Mouse (Mus musculus) brain, embryonic 14.5 days (tissue): Measurements from ENCODE around the gene Chrdl2. TPM values are rescaled to one million over a fixed set of nuclear protein-coding genes. Genes with fewer than 3 reads are reported as not detected.
A peak's percentile ranks its signal among the peaks of the same experiment; 100 is the strongest.

Experiments used
- DNase-seq: peaks from one replicate; pipeline ENCODE4 v3.0.0-alpha.2; 2011; ENCODE audit warnings: low read depth
- CTCF ChIP-seq: fragments of 200-500 bp; IDR thresholded peaks from 2 replicates; pipeline ENCODE4 v1.5.1; 2012; ENCODE audit warnings: inconsistent platforms, mild to moderate bottlenecking, moderate library complexity, borderline replicate concordance; ENCODE audit not compliant: insufficient read depth, insufficient read length; ENCODE audit errors: extremely low read depth
- POLR2A ChIP-seq: fragments of 200-500 bp; IDR thresholded peaks from 2 replicates; pipeline ENCODE4 v1.6.1; 2012; ENCODE audit warnings: mild to moderate bottlenecking, inconsistent platforms, borderline replicate concordance; ENCODE audit not compliant: poor library complexity, insufficient read depth, insufficient read length, severe bottlenecking; ENCODE audit errors: extremely low read depth
- polyA plus RNA-seq: library from polyadenylated mRNA; depleted of rRNA; stranded (reverse); fragments of >200 nt; gene quantifications from 2 replicates; pipeline ENCODE4 v1.2.3, GENCODE M21; 2012

Gene Chrdl2
- polyA plus RNA-seq, 1 experiment: 0.21 TPM

- no peak for TF ChIP-seq POLR2A
- no peak for TF ChIP-seq CTCF
Measured at GRCm38 (mm10) chr7:99974208-99974970, 31.6 kb upstream of the Chrdl2 start.

DNA sequence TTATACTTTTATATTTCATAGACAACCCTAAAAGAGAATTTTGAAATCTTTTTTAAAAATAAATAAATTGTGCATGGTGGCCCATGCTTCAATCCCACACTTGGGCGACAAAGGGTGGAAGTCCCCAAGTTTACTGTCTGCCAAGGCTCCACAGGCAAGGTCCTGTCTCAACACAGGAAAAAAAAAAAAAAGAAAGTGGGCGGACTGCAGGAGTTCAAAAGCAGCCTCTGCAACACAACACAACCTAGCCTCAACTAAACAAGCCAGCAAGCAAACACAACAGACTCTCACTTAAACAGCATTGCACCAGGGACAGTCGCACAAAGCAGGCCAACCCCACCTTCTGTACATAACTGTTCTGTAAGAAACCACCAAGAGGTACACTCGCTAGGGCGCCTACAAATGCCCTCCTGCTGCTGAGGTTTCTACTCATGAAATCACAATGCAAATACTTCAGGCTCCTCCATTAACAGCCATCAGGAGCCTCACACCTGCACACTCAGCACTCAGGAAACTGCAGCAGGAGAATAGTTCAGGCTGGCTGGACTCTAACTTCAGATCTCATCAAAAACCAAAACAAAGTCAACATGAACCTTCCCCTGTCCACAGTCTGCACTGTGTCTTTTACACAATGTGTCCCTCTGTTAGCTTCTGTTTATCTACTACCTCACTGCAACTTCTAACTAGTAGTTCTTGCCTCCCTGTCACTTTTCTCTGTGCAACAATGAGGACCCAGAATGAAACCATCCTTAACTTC lies 30.0 kb upstream of the Chrdl2 start:
- no peak for DNase-seq
- TF ChIP-seq POLR2A (no peak), CTCF (no peak)

More at GRCm38 (mm10) chr7:99974208-99974970, 31.6 kb upstream of the Chrdl2 start:
- DNase-seq: no peak

GRCm38 (mm10) chr7:99978041-99978440 lies 27.9 kb upstream of the Chrdl2 start:
- DNase-seq: no peak
- TF ChIP-seq POLR2A (no peak), CTCF (no peak)

GRCm38 (mm10) chr7:99979081-99979480 lies 26.9 kb upstream of the Chrdl2 start:
- TF ChIP-seq CTCF: no peak
- TF ChIP-seq POLR2A: no peak
- peak; percentile 16 for DNase-seq

- DNase-seq: peak; percentile 72
- TF ChIP-seq CTCF: no peak
Measured at GRCm38 (mm10) chr7:99979546-99980131, 26.3 kb upstream of the Chrdl2 start.

DNA sequence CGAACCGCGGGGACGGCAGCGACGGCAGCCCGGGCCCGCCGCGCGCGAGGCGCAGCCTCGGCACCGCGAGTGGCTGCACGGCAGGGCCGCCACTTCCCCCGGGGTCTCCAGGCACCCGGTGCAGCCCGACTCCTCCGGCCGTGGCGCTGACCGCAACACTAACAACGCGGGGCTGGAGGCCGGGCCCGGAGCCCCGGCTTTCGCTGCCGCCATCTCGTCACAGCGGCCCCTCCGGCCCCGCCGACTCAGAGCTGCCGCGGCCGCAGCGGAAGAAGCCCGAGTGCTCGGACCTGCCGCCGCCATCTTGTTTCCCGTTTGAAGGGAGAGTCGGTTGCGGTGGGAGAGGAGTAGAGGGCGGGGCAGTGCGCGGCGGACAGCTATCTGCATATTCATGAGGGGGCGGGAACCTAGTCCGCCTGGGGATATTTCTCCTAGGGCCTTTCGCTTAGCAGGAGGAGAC lies 25.8 kb upstream of the Chrdl2 start, which contains the start of gene Rnf169:
Rnf169 (minus strand) TSS at position 317 of the 460 bp plus-strand sequence.
- TF ChIP-seq CTCF: no peak
- TF ChIP-seq POLR2A: peak; percentile 88

DNA sequence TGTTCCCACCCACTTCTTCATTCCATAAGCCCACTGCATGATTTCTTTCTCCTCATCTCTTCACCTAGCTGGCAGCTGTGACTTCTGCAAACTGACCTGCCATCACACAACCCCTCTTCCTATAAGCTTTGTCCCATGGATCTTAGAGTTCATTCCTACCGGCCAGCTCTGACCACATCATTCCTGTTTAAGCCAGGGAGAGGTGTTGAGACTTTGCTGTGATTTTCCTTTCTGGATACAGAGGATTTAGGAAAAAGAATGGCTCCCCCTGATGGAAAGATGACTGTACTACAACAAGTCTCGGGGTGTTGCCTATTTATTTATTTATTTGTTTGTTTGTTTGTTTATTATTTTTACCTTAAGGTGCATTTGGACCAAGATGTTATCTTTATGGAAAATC lies 24.7 kb upstream of the Chrdl2 start:
- DNase-seq: peak; percentile 83
- TF ChIP-seq POLR2A (no peak), CTCF (peak; percentile 37; the same call in 1 of the 2 replicates)

More for the DNA sequence above, 25.8 kb upstream of the Chrdl2 start, which contains the start of gene Rnf169:
- DNase-seq: peak; percentile 98

GRCm38 (mm10) chr7:99982256-99983242 lies 23.4 kb upstream of the Chrdl2 start:
- TF ChIP-seq POLR2A (no peak), CTCF (no peak)
- no peak for DNase-seq

- DNase-seq: peak; percentile 79
- TF ChIP-seq CTCF (peak; percentile 98), POLR2A (no peak)
Measured at GRCm38 (mm10) chr7:99988725-99989124, 17.2 kb upstream of the Chrdl2 start.
